11 mouse cellular contexts compared by ENCODE assay signal in genomic region chr3:81242697-81243590, GRCm38 (mm10).
A peak's percentile ranks its signal among the peaks of the same experiment; 100 is the strongest.
DNase-seq lines count a peak whose midpoint lies in the region; ATAC-seq and TF ChIP-seq lines count a peak whose summit lies in the region.
"Had no signal": no experiment of that assay in that cellular context is flagged by ENCODE, and none has a peak within 500 bp of the region (broad histone marks: within the 10 kb centered on the region; RNA-seq: fewer than 3 reads in every experiment).

No protein-coding gene starts in this region.

- ATAC-seq in neural tube, embryonic 11.5 days (ENCODE audit: insufficient read depth, low FRiP score, low TSS enrichment): no peak
- ATAC-seq in hindbrain, postnatal 0 days: peak; percentile 87
- ATAC-seq: activated CD4-positive, CD25-positive, alpha-beta regulatory T cell, adult 4 months; inflammation-experienced regulatory T-cells, adult 6 months had no signal

- peak; percentile 10 for DNase-seq in neural tube, embryonic 11.5 days (ENCODE audit: low spot score)
- DNase-seq in neural tube, embryonic 10.5 days (ENCODE audit: extremely low spot score, low spot score): no peak
- peak; percentile 64 for DNase-seq in hindbrain, postnatal 0 days (ENCODE audit: low spot score)
- peak; percentile 44 to 68 for DNase-seq in kidney, postnatal 36 days
- no peak for DNase-seq in layer of hippocampus, postnatal 14 days (ENCODE audit: low spot score in 2 of 2)
- no peak for DNase-seq in spleen, postnatal 4 days (ENCODE audit: low spot score in 2 of 2)
- no peak for DNase-seq in yolk sac, embryonic 10.5 days (ENCODE audit: low spot score)
- DNase-seq: lung, postnatal 36 days had no signal

- 34% methylated on average over 7 of the region's 7 CpGs for WGBS in neural tube, embryonic 11.5 days
- WGBS in hindbrain, postnatal 0 days: 13% methylated on average over 7 of the region's 7 CpGs

- no peak for TF ChIP-seq CTCF in hindbrain, postnatal 0 days (IDR thresholded peaks at IDR 0.05; ENCODE audit: low read depth)

- H3K9me3 ChIP-seq in neural tube, embryonic 11.5 days (ENCODE audit: control insufficient read depth, low read length): no peaks in the 10 kb centered on the region
- H3K9me3 ChIP-seq in hindbrain, postnatal 0 days (ENCODE audit: low read length): no peaks in the 10 kb centered on the region
- H3K9me3 ChIP-seq: heart, embryonic 13.5 days had no signal

- no peak overlapping the region for H3K9ac ChIP-seq in neural tube, embryonic 11.5 days (ENCODE audit: low read length)
- H3K9ac ChIP-seq in hindbrain, postnatal 0 days (replicated peaks; ENCODE audit: low read length): no peak overlapping the region
- H3K9ac ChIP-seq: heart, embryonic 13.5 days had no signal

- H3K4me1 ChIP-seq in neural tube, embryonic 11.5 days (ENCODE audit: control insufficient read depth, insufficient read depth, low read length): no peaks in the 10 kb centered on the region
- no peaks in the 10 kb centered on the region for H3K4me1 ChIP-seq in hindbrain, postnatal 0 days (ENCODE audit: insufficient read depth, low read length)
- H3K4me1 ChIP-seq: heart, embryonic 13.5 days had no signal

- H3K27me3 ChIP-seq in neural tube, embryonic 11.5 days (ENCODE audit: control insufficient read depth, insufficient read depth, low read length): no peaks in the 10 kb centered on the region
- H3K27me3 ChIP-seq in hindbrain, postnatal 0 days (ENCODE audit: insufficient read depth, low read length): no peaks in the 10 kb centered on the region
- H3K27me3 ChIP-seq: heart, embryonic 13.5 days had no signal

- no peak overlapping the region for H3K27ac ChIP-seq in neural tube, embryonic 11.5 days (ENCODE audit: low read depth, low read length)
- H3K27ac ChIP-seq in hindbrain, postnatal 0 days: peak overlapping the region; percentile 49; the same call in 1 of the 2 replicates
- H3K27ac ChIP-seq: heart, embryonic 13.5 days had no signal

- no peak overlapping the region for H3K4me3 ChIP-seq in neural tube, embryonic 11.5 days (ENCODE audit: low read depth, low read length)
- H3K4me3 ChIP-seq in hindbrain, postnatal 0 days (ENCODE audit: low read length): no peak overlapping the region
- H3K4me3 ChIP-seq: heart, embryonic 13.5 days had no signal

- H3K36me3 ChIP-seq in neural tube, embryonic 11.5 days (ENCODE audit: control insufficient read depth, insufficient read depth, low read length): no peaks in the 10 kb centered on the region
- no peaks in the 10 kb centered on the region for H3K36me3 ChIP-seq in hindbrain, postnatal 0 days (ENCODE audit: insufficient read depth, low read length)
- H3K36me3 ChIP-seq: heart, embryonic 13.5 days had no signal

- H3K4me2 ChIP-seq in neural tube, embryonic 11.5 days (ENCODE audit: low read depth): no peak overlapping the region
- H3K4me2 ChIP-seq in hindbrain, postnatal 0 days (ENCODE audit: low read depth, low read length): no peak overlapping the region
- H3K4me2 ChIP-seq: heart, embryonic 13.5 days had no signal

Comparison
In these comparisons a context has a peak if more than half of its experiments do, and no peak if none do; other contexts are left out.
1. DNase-seq: peak in neural tube, embryonic 11.5 days (single experiment), hindbrain, postnatal 0 days (single experiment) and kidney, postnatal 36 days (2 of 2); none in neural tube, embryonic 10.5 days (single experiment), layer of hippocampus, postnatal 14 days (0 of 2), spleen, postnatal 4 days (0 of 2) and yolk sac, embryonic 10.5 days (single experiment).